Mouse (Mus musculus) ES-CJ7 (cell line): ENCODE measurements around the gene Map7.

Experiments
- DNase-seq: peaks from one replicate; pipeline ENCODE4 v3.0.0; 2011; ENCODE audit warnings: low read depth, low spot score

The Map7 gene

DNA sequence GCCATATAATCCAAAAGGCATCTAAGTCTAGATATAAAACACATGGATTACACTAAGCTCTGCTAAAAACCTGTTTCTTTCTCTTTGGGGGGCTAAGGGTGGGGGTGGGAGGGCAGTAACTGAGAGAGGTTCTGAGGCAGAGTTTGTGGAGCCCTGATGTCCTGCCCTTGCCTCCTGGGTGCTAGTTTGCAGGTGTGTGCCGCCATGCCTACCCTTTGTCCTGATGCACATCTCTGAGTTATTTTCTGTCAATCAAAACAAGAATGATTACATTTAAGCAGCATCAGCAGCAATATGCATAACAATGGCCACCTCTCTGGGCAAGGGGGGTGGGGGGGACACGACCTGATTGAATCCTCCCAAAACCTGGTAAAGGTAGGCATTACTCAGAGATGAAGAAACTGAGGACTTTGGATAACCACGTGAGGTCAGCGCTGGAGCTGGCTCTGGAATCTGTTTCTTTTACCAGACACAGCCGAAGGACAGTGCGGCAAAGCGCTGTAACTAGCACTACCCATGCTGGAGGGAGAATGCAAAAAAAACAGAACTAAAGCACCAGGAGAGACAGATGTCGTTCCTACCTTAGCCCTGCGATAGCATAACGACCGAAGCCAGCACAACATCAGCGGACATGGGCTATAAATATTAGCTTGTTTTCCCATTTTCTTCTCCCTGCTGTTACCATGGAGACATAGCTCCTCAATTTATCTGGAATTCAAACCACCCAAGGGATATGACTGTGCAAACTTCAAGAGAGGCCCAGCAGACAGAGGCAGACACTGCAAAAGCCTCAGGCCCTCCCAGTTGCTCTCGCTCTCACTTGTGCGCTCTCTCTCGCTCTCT is 137.9 kb downstream of the Map7 start:
- no peak for DNase-seq

DNA sequence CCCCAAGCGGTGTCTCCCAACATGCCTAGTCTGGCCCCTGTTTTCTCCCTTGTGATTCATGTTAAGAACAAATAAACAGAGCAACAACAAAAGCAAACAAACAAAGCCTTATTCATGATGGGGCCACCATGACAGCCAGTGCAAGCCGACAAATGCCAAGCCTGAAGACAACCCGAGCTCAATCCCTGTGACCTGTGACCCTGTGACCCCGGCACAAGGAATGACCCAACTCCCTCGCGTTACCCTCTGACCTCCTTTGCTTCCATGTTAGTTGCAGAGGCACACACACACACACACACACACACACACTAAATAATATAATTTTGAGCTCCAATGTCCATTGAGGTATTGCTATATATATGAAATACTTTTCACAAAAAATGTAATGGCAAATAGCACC is 139.1 kb downstream of the Map7 start:
- DNase-seq, result no peak

DNA sequence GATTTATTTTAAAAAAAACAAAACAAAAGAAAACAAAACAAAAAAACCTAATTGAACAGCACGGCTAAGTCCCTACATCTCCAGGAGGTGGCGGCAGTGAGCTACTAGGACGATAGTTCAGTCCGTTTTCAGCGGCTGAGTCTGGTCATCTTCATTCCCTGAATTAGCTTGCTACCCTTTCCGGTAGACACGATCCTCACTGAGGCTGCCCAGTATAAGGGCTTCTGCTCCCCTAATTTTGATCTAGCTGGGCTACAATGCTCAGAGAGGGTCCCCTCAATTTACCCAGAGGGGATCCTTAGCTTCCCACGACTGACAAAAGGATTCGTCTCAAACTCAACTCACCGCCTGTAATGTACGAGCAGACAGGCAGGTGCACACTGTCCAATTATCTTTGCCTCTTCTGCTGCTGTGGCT is 142.2 kb downstream of the Map7 start:
- peak; percentile 78 for DNase-seq

DNA sequence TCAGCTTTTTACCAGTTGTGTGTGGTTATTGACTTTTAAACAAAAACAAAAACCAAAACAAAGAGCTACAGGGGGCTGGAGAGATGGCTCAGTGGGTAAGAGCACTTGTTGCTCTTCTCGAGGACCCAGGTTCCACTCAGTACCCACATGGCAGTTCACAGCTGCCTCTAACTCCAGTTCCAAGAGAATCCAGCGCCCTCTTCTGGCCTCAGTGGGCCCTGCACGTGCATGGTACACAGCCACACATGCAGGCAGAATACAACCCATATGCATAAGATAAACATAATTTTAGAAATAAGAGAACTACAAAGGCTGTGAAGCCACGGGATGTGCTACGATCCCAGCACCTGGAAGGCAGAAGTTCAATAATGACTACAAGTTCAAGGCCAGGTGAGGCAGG is 147.7 kb downstream of the Map7 start:
- peak; percentile 64 for DNase-seq

DNA sequence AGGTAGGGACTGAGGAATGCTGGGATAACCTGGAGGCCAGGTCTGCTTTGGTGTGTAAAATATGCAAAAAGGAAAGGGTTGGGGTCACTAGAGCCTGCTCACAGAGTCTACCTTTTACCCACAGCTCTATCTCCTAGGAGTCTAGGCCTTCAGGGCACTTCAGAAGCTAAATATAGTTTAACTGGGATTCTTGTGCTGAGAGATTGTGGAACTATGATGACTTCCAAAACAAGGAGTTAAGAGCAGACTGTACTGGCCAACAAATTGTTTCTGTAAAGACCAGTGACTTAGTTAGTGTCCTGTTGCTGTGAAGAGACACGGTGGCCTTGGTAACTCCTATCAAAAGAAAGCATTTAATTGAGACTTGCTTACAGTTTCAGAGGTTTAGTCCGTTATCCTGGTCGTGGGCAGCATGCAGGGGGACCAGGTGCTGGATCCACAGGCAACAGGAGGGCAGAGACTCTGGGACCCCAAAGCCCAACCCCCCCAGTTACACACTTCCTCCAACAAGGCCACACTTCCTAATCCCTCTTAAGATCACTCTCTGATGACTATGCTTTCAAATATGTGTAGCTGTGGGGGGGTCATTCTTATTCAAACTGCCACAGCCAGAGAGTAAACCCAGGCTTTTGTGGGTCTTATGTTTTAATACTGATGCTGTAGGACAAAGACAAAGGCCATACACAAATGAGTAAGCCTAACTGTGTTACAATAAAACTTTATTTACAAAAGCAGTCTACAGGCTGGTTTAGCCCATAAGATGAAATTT is 150.1 kb downstream of the Map7 start:
- DNase-seq, result no peak

DNA sequence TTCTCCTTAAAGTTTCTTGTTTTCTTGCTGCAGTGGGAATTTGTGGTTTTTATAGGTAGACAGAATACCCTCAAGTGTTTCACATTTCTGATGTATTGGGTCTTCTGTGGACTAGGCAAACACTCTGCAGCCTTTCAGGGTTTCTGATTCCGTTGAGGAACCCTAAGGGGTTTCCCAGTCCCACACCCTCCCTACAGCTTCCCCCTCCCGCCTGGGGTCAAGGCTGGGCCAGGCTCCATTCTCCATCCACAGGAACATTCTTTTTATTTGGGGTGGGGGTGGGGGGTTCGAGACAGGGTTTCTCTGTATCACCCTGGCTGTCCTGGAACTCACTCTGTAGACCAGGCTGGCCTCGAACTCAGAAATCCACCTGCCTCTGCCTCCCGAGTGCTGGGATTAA is 150.8 kb downstream of the Map7 start:
- DNase-seq, result no peak

DNA sequence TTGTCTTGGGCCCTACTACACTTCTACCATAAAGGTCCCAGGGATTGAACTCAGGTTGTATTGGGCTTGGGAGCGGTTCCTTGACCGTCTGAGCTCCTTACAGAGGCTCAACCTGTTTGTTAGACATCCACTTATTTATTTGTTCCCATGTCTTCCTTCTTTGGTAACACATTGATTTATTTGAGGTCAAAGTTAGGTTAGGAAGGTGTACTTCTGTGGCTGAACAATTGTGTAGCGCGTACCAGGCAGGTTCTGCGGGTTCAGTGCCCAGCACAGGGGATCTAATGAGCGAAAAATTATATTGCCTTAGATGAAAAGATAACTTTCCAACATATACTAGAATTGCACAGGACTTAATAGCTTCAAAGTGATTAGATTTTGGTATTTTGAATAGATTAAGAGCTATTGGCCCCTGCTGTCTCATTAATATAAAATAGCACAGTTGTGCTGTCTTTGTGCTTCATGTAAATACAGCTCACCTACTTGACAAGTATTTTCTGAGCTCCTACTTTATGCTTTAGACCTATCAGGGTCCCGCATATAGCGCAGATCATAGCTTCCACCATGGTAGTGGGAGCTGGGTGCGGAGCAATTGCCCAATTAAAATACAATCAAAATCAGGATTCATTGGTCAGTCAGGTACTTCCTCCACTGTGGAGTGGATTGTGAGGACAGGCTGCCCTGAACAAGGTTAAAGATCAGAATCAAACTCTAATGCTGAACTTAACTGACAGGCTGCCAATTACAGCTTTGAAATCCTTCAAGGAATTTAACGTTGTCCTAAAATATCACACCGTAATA is 162.9 kb downstream of the Map7 start:
- DNase-seq, result no peak

DNA sequence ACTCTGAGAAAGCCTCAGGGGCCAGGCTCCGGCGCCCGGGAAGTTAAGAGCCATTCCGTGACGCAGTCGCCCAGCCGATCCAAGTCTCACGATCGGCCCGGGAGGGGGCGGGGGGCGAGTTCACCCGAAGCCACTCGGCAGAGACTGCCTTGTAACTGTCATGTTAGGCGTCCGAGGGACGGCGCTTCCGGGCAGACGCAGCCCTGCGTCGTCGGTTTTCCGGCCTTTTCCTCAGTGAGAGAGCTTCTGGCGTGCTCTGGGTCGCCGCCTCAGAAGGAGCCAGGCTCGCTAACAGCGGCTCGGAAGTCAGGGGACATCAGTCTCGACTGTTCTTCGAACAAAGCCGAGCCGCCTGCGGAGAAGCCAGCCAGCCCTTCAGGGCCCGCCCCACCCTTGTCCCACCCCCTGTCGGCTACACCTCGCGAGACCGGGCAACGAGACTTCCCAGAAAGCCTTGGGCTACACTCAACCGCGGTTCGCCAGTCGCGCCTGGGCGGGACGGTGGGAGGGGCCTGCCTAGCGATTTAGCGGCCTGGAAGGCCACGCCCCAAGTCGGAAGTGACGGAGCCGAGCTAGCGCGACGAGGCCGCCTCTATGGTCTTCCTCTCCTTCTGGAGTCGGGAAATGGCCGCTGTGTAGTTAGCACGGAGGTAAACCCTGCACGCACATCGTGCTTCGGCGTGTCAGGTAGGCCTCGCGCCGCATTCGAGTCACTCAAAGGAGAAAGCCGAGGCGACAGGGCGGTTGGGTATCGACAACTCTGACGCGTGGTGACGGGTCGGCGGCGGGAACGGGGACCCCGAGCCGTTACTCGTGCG is 163.9 kb downstream of the Map7 start, which contains the start of gene Bclaf1:
Gene Bclaf1, plus strand, starts transcription at position 552 of the 818 bp plus-strand sequence.
- DNase-seq, result peak; percentile 99

DNA sequence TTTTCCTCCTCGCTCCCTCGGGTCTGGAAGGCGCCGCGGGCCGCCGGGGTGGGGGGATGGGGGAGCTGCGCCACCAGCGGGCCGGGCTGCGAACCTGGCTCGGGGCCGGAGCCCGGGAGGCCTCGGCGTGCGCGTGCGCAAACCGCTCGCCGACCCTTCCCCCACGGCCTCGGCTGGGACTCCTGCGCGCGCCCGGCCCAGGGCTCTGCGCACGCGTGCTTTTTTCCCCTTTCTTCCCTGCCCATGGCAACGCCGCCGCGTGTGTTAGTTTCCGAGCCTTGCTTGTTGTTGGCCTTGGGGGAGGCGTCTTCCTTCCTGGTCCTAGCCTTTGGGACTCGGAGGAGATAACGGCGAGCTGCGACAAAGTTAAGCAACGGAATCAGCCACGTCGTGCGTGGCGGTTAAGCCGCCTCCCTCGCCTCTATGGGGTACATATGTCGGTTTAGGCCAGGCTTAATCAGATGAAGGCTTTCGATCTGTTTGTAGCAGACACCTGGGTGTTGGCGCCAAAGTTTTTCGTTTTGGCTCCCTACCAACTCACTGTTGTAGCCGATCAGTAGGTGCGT is 164.5 kb downstream of the Map7 start:
- peak; percentile 91 for DNase-seq

DNA sequence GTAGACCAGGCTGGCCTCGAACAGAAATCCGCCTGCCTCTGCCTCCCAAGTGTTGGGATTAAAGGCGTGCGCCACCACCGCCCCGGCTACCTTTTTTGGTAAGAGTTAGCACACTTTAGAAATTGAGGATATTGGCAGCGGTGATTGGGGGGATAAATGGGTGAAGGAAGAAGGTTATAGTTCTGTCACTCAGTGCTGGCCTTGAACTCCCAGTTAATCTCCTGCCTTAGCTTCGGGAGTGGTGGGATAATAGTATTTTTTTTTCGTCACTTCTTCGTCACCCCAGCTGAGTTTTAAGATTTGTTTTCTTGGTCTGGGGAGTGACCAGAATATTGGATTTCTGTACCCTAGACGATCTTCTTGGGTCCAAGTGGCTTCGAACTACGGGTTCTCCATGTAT is 165.2 kb downstream of the Map7 start:
- DNase-seq, result no peak

DNA sequence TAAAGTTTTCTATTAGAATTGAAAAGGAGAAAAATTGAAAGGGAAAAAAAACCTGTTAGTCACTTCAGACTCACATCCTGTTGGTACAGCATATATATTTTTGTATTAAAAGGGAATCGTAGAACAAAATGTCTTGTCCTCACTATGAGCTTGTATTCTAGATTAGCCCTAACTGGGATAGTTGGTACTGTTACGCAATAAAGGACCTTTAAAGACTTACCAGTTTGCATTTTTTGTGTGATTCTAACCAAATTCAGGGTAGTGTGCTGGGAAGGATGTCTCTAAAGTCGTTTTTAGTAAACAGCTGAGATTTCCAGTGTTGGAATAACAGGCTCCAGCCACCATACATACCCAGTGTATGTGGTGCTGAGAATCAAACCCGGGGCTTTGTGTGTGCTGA is 165.7 kb downstream of the Map7 start:
- DNase-seq, result no peak

DNA sequence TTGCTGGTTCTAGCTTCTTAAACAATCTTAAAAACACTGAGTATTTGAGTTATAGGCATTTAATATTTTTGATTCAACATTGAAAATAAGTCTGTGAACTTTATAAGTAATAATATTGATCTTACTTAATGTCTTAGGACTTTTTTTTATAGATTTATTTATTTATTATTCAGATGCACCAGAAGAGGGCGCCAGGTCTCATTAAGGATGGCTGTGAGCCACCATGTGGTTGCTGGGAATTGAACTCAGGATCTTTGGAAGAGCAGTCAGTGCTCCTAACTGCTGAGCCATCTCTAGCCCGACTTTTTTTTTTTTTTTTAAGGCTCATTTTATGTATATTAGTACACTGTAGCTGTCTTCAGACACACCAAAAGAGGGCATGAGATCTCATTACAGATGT is 166.5 kb downstream of the Map7 start:
- DNase-seq, result peak; percentile 50

DNA sequence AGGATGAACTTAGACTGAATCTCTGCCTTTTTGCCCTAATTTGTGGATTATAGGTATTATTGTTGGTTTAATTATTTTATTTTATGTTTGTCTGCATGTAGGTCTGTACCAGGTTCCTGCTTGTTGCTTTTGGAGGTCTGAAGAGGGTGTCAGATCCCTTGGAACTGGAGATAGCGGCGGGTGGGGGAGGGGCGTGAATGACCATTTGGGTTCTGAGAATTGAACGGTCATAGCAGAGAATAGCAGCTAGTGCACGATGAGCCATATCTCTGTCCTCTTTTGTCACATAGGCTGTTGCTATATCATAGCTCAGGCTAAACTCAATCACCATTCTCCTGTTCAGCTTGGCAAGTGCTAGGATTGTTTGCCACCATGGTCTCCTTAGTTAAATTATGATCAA is 169.2 kb downstream of the Map7 start:
- no peak for DNase-seq

DNA sequence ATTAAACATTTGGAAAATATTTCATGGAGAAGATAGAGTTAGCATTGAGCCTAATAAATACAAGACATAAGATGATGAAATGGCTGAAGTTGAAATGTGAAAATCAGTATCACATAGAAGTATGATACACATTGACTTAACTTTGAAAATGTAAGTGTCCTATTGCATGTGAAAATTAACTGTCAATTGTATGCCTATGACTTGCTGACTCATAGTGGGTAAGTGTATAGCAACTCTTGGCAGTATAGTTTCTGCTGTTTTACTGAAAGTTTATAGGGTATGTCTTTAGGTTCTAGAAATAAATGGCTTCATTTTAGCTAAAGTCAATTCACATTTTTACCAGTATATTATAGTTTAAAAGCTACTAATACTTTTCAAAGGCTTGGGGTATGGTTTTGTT is 178.0 kb downstream of the Map7 start:
- DNase-seq, result no peak
